8 mouse cellular contexts compared by ENCODE assay signal in genomic region chr11:78152299-78153231, GRCm38 (mm10). TPM values are rescaled to one million over a fixed set of nuclear protein-coding genes. Genes with fewer than 3 reads are reported as not detected.
A peak's percentile ranks its signal among the peaks of the same experiment; 100 is the strongest.
DNase-seq lines count a peak whose midpoint lies in the region; ATAC-seq lines count a peak whose summit lies in the region.
"Had no signal": no experiment of that assay in that cellular context is flagged by ENCODE, and none has a peak within 500 bp of the region (broad histone marks: within the 10 kb centered on the region; RNA-seq: fewer than 3 reads in every experiment).

No protein-coding gene starts in this region.

- H3K4me3 ChIP-seq in intestine, embryonic 14.5 days (ENCODE audit: low read depth, low read length) = no peak overlapping the region

- no peak overlapping the region for H3K9ac ChIP-seq in intestine, embryonic 14.5 days (ENCODE audit: low read length)

- H3K27me3 ChIP-seq in intestine, embryonic 14.5 days (replicated peaks; ENCODE audit: control insufficient read depth, insufficient read depth, low read length) = no peaks in the 10 kb centered on the region

- H3K4me1 ChIP-seq in intestine, embryonic 14.5 days (replicated peaks; ENCODE audit: control insufficient read depth, insufficient read depth, low read length) = peaks cover 11% of the 10 kb centered on the region; the same call in 1 of the 2 replicates

- 59% methylated on average over 9 of the region's 9 CpGs for WGBS in intestine, embryonic 14.5 days

- no peak overlapping the region for H3K4me2 ChIP-seq in intestine, embryonic 14.5 days (ENCODE audit: low read length)

- no peak for ATAC-seq in intestine, embryonic 14.5 days (replicated peaks; ENCODE audit: low FRiP score, low TSS enrichment, low read depth)
- no peak for ATAC-seq in granulocyte monocyte progenitor cell, adult 5-6 weeks (replicated peaks; ENCODE audit: poor library complexity, severe bottlenecking)

- peak overlapping the region; percentile 7; the same call in 1 of the 2 replicates for H3K27ac ChIP-seq in intestine, embryonic 14.5 days (ENCODE audit: low read depth)
- H3K27ac ChIP-seq: kidney, postnatal 0 days had no signal

- DNase-seq in MN1 (ENCODE audit: low spot score) = peak; percentile 70
- DNase-seq in adrenal gland, postnatal 14 days = peak; percentile 83
- peak; percentile 80 to 86 for DNase-seq in frontal cortex, postnatal 10 days (ENCODE audit: low spot score in 2 of 2)
- no peak for DNase-seq in intestine, embryonic 14.5 days (ENCODE audit: low spot score)
- peak; percentile 67 to 86 for DNase-seq in left cerebral cortex, adult 9 months (ENCODE audit: low spot score in 2 of 2)
- peak; percentile 62 for DNase-seq in ovary, postnatal 36 days (ENCODE audit: low spot score)

- no peaks in the 10 kb centered on the region for H3K9me3 ChIP-seq in intestine, embryonic 14.5 days (ENCODE audit: control insufficient read depth, low read length)

- peaks cover 75% of the 10 kb centered on the region for H3K36me3 ChIP-seq in intestine, embryonic 14.5 days (ENCODE audit: control insufficient read depth, insufficient read depth, low read length)

RNA-seq across cellular contexts. Expression of gene Traf4, which starts 12.8 kb away (rescaled TPM):
- total RNA-seq in adrenal gland, postnatal 14 days (2021) = 47.2 and 50.7 TPM in 2 replicates
- polyA plus RNA-seq in intestine, embryonic 14.5 days (2014; fragmentation: Nextera tagmentation; extraction: Ambion mirVana) = 61.7 and 65.3 TPM in 2 replicates
- total RNA-seq in granulocyte monocyte progenitor cell, adult 5-6 weeks (2014; fragmentation: Nextera tagmentation) = 4.9 and 7.3 TPM in 2 replicates
- 2.8 and 3.6 TPM in 2 replicates for total RNA-seq in granulocyte monocyte progenitor cell, adult 5-6 weeks (2017)

RNA-seq across cellular contexts. Expression of gene Nek8, which starts 23.9 kb away (rescaled TPM):
- total RNA-seq in adrenal gland, postnatal 14 days (2021) = 8.5 and 9.0 TPM in 2 replicates
- 15.2 and 15.4 TPM in 2 replicates for polyA plus RNA-seq in intestine, embryonic 14.5 days (2014; fragmentation: Nextera tagmentation; extraction: Ambion mirVana)
- 3.5 and 14.4 TPM in 2 replicates for total RNA-seq in granulocyte monocyte progenitor cell, adult 5-6 weeks (2014; fragmentation: Nextera tagmentation)
- total RNA-seq in granulocyte monocyte progenitor cell, adult 5-6 weeks (2017) = 5.8 and 6.1 TPM in 2 replicates

RNA-seq across cellular contexts. Expression of gene Tlcd1, which starts 23.9 kb away (rescaled TPM):
- total RNA-seq in adrenal gland, postnatal 14 days (2021) = 36.4 and 46.4 TPM in 2 replicates
- 37.5 and 38.8 TPM in 2 replicates for polyA plus RNA-seq in intestine, embryonic 14.5 days (2014; fragmentation: Nextera tagmentation; extraction: Ambion mirVana)
- total RNA-seq in granulocyte monocyte progenitor cell, adult 5-6 weeks (2014; fragmentation: Nextera tagmentation) = 1.1 and 3.5 TPM in 2 replicates
- total RNA-seq in granulocyte monocyte progenitor cell, adult 5-6 weeks (2017) = 2.9 and 4.1 TPM in 2 replicates

RNA-seq across cellular contexts. Expression of gene Rpl23a, which starts 30.8 kb away (rescaled TPM):
- total RNA-seq in adrenal gland, postnatal 14 days (2021) = 1,759 and 1,890 TPM in 2 replicates
- 1,790 and 1,870 TPM in 2 replicates for polyA plus RNA-seq in intestine, embryonic 14.5 days (2014; fragmentation: Nextera tagmentation; extraction: Ambion mirVana)
- total RNA-seq in granulocyte monocyte progenitor cell, adult 5-6 weeks (2014; fragmentation: Nextera tagmentation) = 5,451 and 5,560 TPM in 2 replicates
- 3,079 and 3,080 TPM in 2 replicates for total RNA-seq in granulocyte monocyte progenitor cell, adult 5-6 weeks (2017)

RNA-seq across cellular contexts. Expression of gene Rab34, which starts 35.7 kb away (rescaled TPM):
- total RNA-seq in adrenal gland, postnatal 14 days (2021) = 89.2 and 92.2 TPM in 2 replicates
- polyA plus RNA-seq in intestine, embryonic 14.5 days (2014; fragmentation: Nextera tagmentation; extraction: Ambion mirVana) = 121 and 141 TPM in 2 replicates
- 6.1 and 7.2 TPM in 2 replicates for total RNA-seq in granulocyte monocyte progenitor cell, adult 5-6 weeks (2014; fragmentation: Nextera tagmentation)
- total RNA-seq in granulocyte monocyte progenitor cell, adult 5-6 weeks (2017) = 1.5 and 3.6 TPM in 2 replicates
